Mouse (Mus musculus): ENCODE measurements around the gene Fzd1.

Fzd1 gene

DNA sequence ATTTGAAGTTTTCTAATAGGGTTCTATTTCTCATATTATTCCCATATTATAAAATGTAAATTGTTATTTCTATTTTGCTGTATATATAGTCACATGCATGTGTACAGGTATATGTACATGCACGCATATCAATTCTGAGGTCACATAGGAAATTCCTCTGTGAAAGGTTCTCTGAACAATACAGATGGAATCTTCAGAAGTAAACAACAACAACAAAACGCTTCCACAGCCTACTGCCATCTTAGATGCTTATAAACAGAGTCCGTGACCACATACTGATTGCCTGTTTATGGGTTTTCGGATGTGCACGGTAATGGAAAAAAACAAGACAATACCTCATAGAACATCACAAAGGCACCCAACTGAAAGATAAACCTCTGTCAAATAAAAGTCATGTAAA is 4.7 kb downstream of the Fzd1 start:
- DNase-seq (ENCODE audit: low read depth, low spot score) = no peak

DNA sequence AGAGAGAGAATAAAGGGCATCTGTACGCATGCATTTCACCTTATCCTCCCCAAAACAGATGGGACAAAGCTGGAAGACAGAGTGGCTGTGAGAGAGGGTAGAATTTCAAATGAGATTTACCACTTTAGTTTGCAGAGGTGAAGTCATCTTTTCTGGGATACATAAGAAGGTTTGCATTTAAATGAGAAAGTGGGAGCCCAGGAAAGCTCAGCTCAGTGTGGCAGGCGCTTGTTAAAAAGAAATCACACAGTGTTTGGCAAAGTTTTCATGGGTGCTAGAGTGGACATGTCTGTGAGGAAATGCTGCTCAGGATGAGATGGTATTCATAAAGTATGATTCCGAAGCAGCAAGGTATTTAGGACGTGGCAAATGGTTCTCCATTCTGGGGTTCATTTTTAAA is 15.1 kb downstream of the Fzd1 start:
- DNase-seq (ENCODE audit: low read depth, low spot score) = no peak

DNA sequence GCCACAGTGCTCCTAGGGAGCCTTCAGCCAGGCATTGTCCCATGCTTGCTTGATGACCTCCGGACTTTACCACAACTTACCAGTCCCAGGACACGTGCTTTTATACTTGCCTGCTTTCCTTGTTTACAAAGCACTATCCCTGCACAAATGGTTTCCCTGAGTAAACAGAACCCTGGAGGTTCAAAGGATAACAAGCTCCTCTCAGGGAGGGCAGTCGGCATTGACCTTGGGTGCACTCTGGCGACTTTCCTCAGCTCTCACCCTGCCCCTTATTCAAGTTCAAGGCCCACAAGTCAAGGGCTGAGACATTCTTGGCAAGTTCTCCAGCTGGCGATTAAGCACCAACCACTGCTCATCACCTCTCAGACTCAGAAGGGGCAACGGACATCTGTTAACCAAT is 20.8 kb downstream of the Fzd1 start:
- no peak for DNase-seq (ENCODE audit: low read depth, low spot score)

DNA sequence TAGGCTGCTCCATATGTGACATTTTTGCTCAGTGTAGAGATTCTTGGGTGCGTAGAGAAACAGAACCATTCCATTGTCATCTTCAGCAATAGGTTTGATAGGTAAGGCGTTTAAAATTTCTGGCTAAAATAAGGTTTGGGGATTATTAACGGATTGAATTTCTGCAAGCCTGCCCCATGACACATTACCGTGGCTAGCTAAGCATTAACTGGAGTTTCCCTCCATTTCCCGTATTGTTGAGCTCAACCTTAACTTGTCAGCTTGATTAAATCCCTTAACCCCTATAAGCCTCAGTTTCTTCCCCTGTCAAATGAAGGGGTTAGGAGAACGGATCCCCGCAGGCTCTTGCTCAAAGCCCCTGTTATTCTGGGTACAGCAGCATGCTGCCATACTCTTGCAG is 22.4 kb downstream of the Fzd1 start:
- DNase-seq (ENCODE audit: low read depth, low spot score) = no peak

DNA sequence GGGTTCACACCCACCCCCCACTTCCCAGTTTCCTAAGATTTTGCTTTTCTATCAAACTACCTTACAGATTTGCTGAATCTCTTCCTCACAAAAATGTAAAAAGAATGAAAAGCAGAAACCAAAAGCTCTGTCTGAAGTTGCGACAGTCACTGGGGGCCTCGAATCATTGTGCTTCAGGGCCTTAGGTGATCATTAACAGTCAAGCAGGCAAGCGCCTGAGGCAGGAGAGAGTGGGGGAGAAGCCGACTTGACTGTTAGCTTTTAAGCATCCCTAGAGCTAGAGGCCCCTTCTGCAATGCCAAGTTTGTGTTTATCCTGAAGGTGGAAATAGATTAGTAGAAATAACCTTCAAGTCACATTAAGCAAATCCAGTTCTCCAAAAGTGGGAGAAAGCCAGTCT is 24.6 kb downstream of the Fzd1 start:
- no peak for DNase-seq (ENCODE audit: low read depth, low spot score)

DNA sequence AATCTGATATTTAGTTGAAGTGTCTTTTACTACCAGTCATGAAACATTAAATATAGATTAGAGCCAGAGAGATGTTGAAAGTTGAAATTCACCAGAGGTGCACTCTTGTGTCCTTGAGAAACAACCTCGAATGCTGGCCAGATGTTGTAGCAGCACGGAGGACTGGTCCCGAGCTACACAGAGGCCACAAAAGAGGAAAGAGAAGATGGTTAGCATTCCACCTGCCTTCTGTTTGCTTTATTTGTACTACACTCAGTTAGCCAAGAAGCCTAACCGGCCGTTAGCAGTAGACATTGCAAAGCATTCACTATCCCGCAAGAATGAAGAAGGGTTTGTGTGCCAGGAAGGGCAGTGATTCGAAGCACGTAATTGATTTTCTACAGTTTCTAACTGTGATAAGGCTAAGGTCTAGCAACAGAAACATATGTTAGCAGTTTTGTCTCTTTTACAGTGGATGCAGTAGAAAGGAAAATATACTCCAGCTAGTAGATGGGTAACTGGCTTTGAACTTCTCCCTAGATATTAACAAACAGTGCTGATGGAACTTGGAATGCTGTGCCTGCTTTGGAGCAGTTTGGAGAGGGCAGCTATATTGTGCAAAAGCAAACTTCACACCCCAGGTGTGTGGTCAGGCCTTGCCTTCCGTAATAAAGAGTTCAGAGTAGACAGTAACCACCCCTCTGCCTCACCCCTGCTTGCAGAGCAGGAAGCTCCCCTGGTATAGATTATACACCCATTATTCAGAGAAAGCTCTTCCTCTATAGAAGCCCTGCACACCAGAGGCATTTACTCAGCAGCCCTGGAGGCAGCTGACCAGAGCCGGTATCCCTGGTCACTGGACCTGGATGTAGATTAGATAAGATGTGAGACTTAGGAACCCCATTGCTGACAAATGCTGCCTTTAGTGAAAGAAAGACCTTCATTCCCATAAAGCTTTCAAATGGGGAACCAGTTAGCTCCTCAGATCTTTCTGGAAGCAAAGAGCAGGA is 25.3 kb downstream of the Fzd1 start:
- no peak for DNase-seq (ENCODE audit: low read depth, low spot score)

DNA sequence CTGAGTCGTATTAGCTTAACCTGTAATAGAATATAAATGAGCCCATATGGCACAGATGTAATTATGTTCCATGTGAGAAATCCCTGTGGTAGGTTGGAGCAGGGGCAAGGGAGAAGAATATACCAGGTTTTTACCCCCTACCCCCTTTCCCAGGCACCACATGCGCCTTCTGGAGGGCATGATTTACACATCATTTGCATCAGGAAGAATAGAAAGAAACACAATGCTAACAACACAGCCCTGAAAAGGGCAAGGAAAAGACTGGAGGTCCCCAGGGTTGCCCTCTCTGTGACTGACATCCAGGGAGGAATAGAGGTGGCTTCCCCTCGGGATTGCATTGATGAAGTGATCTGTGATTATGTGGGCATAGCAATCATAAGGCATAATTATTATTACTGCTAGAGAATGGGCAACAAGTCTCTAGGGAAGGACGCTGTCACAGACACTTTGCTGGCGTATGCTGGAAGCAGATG is 26.1 kb downstream of the Fzd1 start:
- DNase-seq (ENCODE audit: low read depth, low spot score) = peak; percentile 39

DNA sequence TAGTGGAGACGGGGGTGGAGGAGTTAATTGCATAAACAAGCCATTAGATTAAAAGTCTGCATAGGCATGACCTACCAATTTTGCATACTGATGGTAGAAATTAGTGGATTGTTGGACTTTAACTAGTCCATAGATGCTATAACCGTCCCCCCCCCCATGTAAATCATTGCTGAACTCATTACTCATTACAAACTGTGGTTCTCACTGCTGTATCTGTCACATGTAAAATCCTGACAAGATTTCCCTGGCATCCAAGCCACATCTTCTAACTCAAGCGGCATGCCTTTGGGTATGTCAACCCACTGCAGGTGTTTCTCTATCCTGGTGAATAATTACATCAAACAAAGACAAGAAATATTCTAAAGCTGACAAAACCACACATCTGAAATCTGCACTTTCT is 26.8 kb downstream of the Fzd1 start:
- DNase-seq (ENCODE audit: low read depth, low spot score) = no peak
